ENCODE assay signal across 7 mouse cellular contexts in genomic region chr12:3370979-3371925, GRCm38 (mm10). TPM values are rescaled to one million over a fixed set of nuclear protein-coding genes. Genes with fewer than 3 reads are reported as not detected.
DNase-seq lines count a peak whose midpoint lies in the region; ATAC-seq and TF ChIP-seq lines count a peak whose summit lies in the region.

No protein-coding gene starts in this region.

- H3K27ac ChIP-seq in kidney, embryonic 16.5 days (ENCODE audit: low read length): peak overlapping the region; percentile 23; the same call in 1 of the 2 replicates
- H3K27ac ChIP-seq in forebrain, embryonic 16.5 days (ENCODE audit: low read length): peak overlapping the region; percentile 79

- H3K36me3 ChIP-seq in kidney, embryonic 16.5 days (ENCODE audit: insufficient read depth, low read length): peaks cover 17% of the 10 kb centered on the region
- H3K36me3 ChIP-seq in forebrain, embryonic 16.5 days (ENCODE audit: control insufficient read depth, insufficient read depth): peaks cover 16% of the 10 kb centered on the region; the same call in 1 of the 2 replicates
- no peaks in the 10 kb centered on the region for H3K36me3 ChIP-seq in myocyte (ENCODE audit: control insufficient read depth, insufficient read depth)

- no peak overlapping the region for H3K4me2 ChIP-seq in kidney, embryonic 16.5 days (replicated peaks; ENCODE audit: low read depth, low read length)
- peak overlapping the region; percentile 72 for H3K4me2 ChIP-seq in forebrain, embryonic 16.5 days (ENCODE audit: low read length)
- H3K4me2 ChIP-seq in myocyte (ENCODE audit: low read depth): peak overlapping the region; percentile 97

- no peak overlapping the region for H3ac ChIP-seq in myocyte (ENCODE audit: control insufficient read depth, insufficient read length)

- no peaks in the 10 kb centered on the region for H3K27me3 ChIP-seq in kidney, embryonic 16.5 days (ENCODE audit: insufficient read depth, low read length)
- no peaks in the 10 kb centered on the region for H3K27me3 ChIP-seq in forebrain, embryonic 16.5 days (replicated peaks; ENCODE audit: control insufficient read depth, insufficient read depth, low read length)
- H3K27me3 ChIP-seq in myocyte (ENCODE audit: control insufficient read depth, insufficient read depth, insufficient read length): no peaks in the 10 kb centered on the region

- DNase-seq in kidney, adult 11 months: no peak
- peak; percentile 90 for DNase-seq in brain, embryonic 14.5 days (ENCODE audit: low read depth)
- no peak for DNase-seq in c-Kit-positive CD71-positive TER-119-positive erythroid progenitor cells, embryonic 14.5 days (ENCODE audit: low spot score)

- no peaks in the 10 kb centered on the region for H3K9me3 ChIP-seq in kidney, embryonic 16.5 days (ENCODE audit: low read length)
- 0 out of 2 replicates have a peak, but pooled peaks cover 5% of the 10 kb centered on the region for H3K9me3 ChIP-seq in forebrain, embryonic 16.5 days (ENCODE audit: control insufficient read depth, low read length)

- H3K79me2 ChIP-seq in myocyte (ENCODE audit: control insufficient read depth, insufficient read depth): peaks cover 37% of the 10 kb centered on the region

- WGBS in kidney, embryonic 16.5 days: 24% methylated on average over 11 of the region's 11 CpGs
- WGBS in forebrain, embryonic 16.5 days: 3% methylated on average over 11 of the region's 11 CpGs

- TF ChIP-seq CTCF in brain, embryonic 14.5 days (IDR thresholded peaks at IDR 0.05; ENCODE audit: borderline replicate concordance, extremely low read depth, insufficient read depth, insufficient read length): no peak

- ATAC-seq in kidney, embryonic 16.5 days (ENCODE audit: low FRiP score, low TSS enrichment): no peak
- peak; percentile 22 for ATAC-seq in forebrain, embryonic 16.5 days
- ATAC-seq in monocyte, adult 5-6 weeks (replicated peaks; ENCODE audit: insufficient number of reproducible peaks, low FRiP score, low TSS enrichment, poor library complexity, severe bottlenecking): no peak

- H3K4me1 ChIP-seq in kidney, embryonic 16.5 days (ENCODE audit: insufficient read depth, low read length): peaks cover 32% of the 10 kb centered on the region
- peaks cover 68% of the 10 kb centered on the region for H3K4me1 ChIP-seq in forebrain, embryonic 16.5 days (replicated peaks; ENCODE audit: control insufficient read depth, insufficient read depth, low read length)

- no peak overlapping the region; the same call in 1 of the 2 replicates for H3K9ac ChIP-seq in kidney, embryonic 16.5 days (replicated peaks; ENCODE audit: low read length)
- H3K9ac ChIP-seq in forebrain, embryonic 16.5 days (replicated peaks; ENCODE audit: low read depth, low read length): peak overlapping the region; percentile 42

- no peak for TF ChIP-seq POLR2A in brain, embryonic 14.5 days (IDR thresholded peaks at IDR 0.05; ENCODE audit: borderline replicate concordance, extremely low read depth, insufficient read depth, insufficient read length, poor library complexity, severe bottlenecking)
- TF ChIP-seq POLR2A in myocyte (IDR thresholded peaks at IDR 0.05; ENCODE audit: insufficient read length, low read depth): no peak

- H3K4me3 ChIP-seq in kidney, embryonic 16.5 days (ENCODE audit: low read length): 0 out of 2 replicates have a peak overlapping the region, but pooled peaks have one; percentile 1
- H3K4me3 ChIP-seq in forebrain, embryonic 16.5 days (replicated peaks; ENCODE audit: low read length): peak overlapping the region; percentile 40
- peak overlapping the region; percentile 8 for H3K4me3 ChIP-seq in myocyte

TF ChIP-seq in myocyte, 11 proteins besides CTCF, POLR2A, EP300 and RAD21:
- TF ChIP-seq CEBPB (IDR thresholded peaks at IDR 0.05; ENCODE audit: insufficient read depth, poor library complexity, severe bottlenecking) (0 out of 2 replicates have a peak, but pooled peaks have one; percentile 50), TCF12 (IDR thresholded peaks at IDR 0.05; ENCODE audit: insufficient read depth, poor library complexity, severe bottlenecking) (no peak), SRF (IDR thresholded peaks at IDR 0.05; ENCODE audit: control insufficient read depth, insufficient read length, low read depth) (no peak)

RNA-seq across cellular contexts. Expression of gene Kif3c, which starts 6.3 kb away (rescaled TPM):
- polyA plus RNA-seq in kidney, embryonic 16.5 days (2015; fragmentation: Nextera tagmentation; extraction: Ambion mirVana): 12.3 and 13.6 TPM in 2 replicates
- polyA plus RNA-seq in brain, embryonic 14.5 days (2012; rRNA removed): 109 and 130 TPM in 2 replicates
- polyA plus RNA-seq in forebrain, embryonic 16.5 days (2015; fragmentation: Nextera tagmentation; extraction: Ambion mirVana): 118 and 122 TPM in 2 replicates
- polyA plus RNA-seq in myocyte (2012; fragmentation: generic; extraction: Trizol): 16.7 TPM
- 2.4 to 7.8 TPM (median 4.4 TPM) in 3 replicates for total RNA-seq in monocyte, adult 5-6 weeks (2017)

RNA-seq across cellular contexts. Expression of gene Asxl2, which starts 55.4 kb away (rescaled TPM):
- polyA plus RNA-seq in kidney, embryonic 16.5 days (2015; fragmentation: Nextera tagmentation; extraction: Ambion mirVana): 15.0 and 20.7 TPM in 2 replicates
- 9.5 and 13.1 TPM in 2 replicates for polyA plus RNA-seq in brain, embryonic 14.5 days (2012; rRNA removed)
- polyA plus RNA-seq in forebrain, embryonic 16.5 days (2015; fragmentation: Nextera tagmentation; extraction: Ambion mirVana): 13.2 and 15.7 TPM in 2 replicates
- polyA plus RNA-seq in myocyte (2012; fragmentation: generic; extraction: Trizol): 7.0 TPM
- total RNA-seq in monocyte, adult 5-6 weeks (2017): 29.1 to 67.5 TPM (median 32.2 TPM) in 3 replicates
